Mouse (Mus musculus) stomach, embryonic 15.5 days (tissue): ENCODE results near the gene Kif16b. TPM values are rescaled to one million over a fixed set of nuclear protein-coding genes. Genes with fewer than 3 reads are reported as not detected.

Experiments used
- ATAC-seq: fragments of 200-750 bp; cut with Nextera tagmentation; 2 replicates; pipeline ENCODE4 v1.8.0; 2017; ENCODE audit warnings: low read depth, moderate number of reproducible peaks, moderate TSS enrichment; ENCODE audit not compliant: insufficient read depth, low FRiP score
- H3K27ac ChIP-seq: fragments of 300-500 bp; sonication (generic); 2 replicates; pipeline ENCODE4 v1.5.1; 2015; ENCODE audit warnings: mild to moderate bottlenecking, inconsistent platforms
- H3K27me3 ChIP-seq: fragments of 300-500 bp; sonication (generic); replicated peaks from 2 replicates; pipeline ENCODE4 v1.6.1; 2015; ENCODE audit warnings: inconsistent platforms
- H3K36me3 ChIP-seq: fragments of 300-500 bp; sonication (generic); 2 replicates; pipeline ENCODE4 v1.6.1; 2015; ENCODE audit warnings: inconsistent platforms
- H3K4me1 ChIP-seq: fragments of 300-500 bp; sonication (generic); 2 replicates; pipeline ENCODE4 v1.6.1; 2015; ENCODE audit warnings: inconsistent platforms
- H3K4me2 ChIP-seq: fragments of 300-500 bp; sonication (generic); 2 replicates; pipeline ENCODE4 v1.6.1; 2015; ENCODE audit warnings: mild to moderate bottlenecking, inconsistent platforms
- H3K4me3 ChIP-seq: fragments of 300-500 bp; sonication (generic); replicated peaks from 2 replicates; pipeline ENCODE4 v1.5.1; 2015; ENCODE audit warnings: inconsistent platforms
- H3K9ac ChIP-seq: fragments of 300-500 bp; sonication (generic); 2 replicates; pipeline ENCODE4 v1.6.1; 2015; ENCODE audit warnings: inconsistent platforms
- H3K9me3 ChIP-seq: fragments of 300-500 bp; sonication (generic); 2 replicates; pipeline ENCODE4 v1.6.1; 2016; ENCODE audit warnings: inconsistent platforms
- WGBS: fragments of 180-500 bp; shearing (Covaris S2); methylation state at CpG from one replicate; pipeline ENCODE4 v1.1.7; 2015; 5-methylcytosine and 5-hydroxymethylcytosine counted together
- polyA plus RNA-seq: library from polyadenylated mRNA; unstranded; fragments of >200 nt; fragmentation: Nextera tagmentation; extraction: Ambion mirVana; gene quantifications from 2 replicates; pipeline ENCODE4 v1.2.1, GENCODE M21; 2015

Gene Kif16b
- polyA plus RNA-seq, 1 experiment from 2014 or later = 12.5 TPM

- Histone ChIP-seq H3K4me2 (no peak overlapping the region), H3K9ac (no peak overlapping the region), H3K4me3 (no peak overlapping the region), H3K27ac (no peak overlapping the region), H3K9me3 (no peaks in the 10 kb centered on the region), H3K4me1 (no peaks in the 10 kb centered on the region), H3K36me3 (no peaks in the 10 kb centered on the region), H3K27me3 (no peaks in the 10 kb centered on the region)
- no peak for ATAC-seq
- 91% methylated on average over 4 of the region's 4 CpGs for WGBS
These were observed 213.3 kb downstream of the Kif16b start for GRCm38 (mm10) chr2:142687936-142688514.

DNA sequence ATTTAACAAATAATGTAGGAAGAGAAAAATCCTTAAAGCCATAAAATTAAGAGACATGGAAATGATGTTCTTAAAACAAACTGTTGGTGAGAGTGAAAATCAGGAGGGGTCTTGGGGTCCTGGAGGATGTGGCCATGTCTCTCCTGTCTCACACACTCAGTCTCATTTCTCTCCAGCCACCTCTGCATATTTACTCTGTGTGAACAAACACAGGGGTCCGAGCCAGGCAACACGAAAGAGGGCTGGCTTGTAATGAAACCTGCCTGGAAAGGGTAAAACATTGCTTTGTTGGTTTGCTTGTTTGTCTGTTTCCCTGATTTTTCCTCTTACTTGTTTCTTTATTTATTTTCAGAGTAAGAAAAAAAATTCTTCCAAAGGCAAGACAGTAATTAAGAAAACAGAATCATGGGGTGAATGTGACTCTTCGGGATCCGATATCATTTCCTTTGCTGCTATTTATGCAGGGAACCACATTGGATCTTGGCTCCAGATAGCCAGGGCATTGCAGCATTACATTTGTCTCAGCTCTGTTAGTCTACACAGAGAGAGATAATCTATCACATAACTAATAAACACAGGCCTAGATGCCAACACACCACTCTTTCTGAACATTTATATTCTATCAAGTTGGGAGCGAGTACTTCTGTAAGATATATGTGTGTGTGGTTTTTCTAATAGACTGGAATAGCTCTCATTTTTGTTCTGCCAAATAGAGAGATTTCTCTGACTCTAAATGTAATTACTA, 218.2 kb downstream of the Kif16b start:
- Histone ChIP-seq H3K4me1 (no peaks in the 10 kb centered on the region), H3K4me2 (no peak overlapping the region), H3K36me3 (no peaks in the 10 kb centered on the region), H3K9ac (no peak overlapping the region), H3K4me3 (no peak overlapping the region), H3K27ac (no peak overlapping the region), H3K27me3 (no peaks in the 10 kb centered on the region), H3K9me3 (no peaks in the 10 kb centered on the region)
- no peak for ATAC-seq
- 71% methylated on average over 5 of the region's 5 CpGs for WGBS

GRCm38 (mm10) chr2:142668426-142668825, 232.9 kb downstream of the Kif16b start:
- no peak for ATAC-seq
- Histone ChIP-seq H3K27ac (no peak overlapping the region), H3K4me3 (no peak overlapping the region), H3K9ac (no peak overlapping the region), H3K4me2 (no peak overlapping the region), H3K27me3 (no peaks in the 10 kb centered on the region), H3K9me3 (no peaks in the 10 kb centered on the region), H3K36me3 (no peaks in the 10 kb centered on the region), H3K4me1 (no peaks in the 10 kb centered on the region)
- WGBS = 77% methylated on average over 3 of the region's 3 CpGs

GRCm38 (mm10) chr2:142651591-142651990, 249.7 kb downstream of the Kif16b start:
- Histone ChIP-seq H3K9ac (no peak overlapping the region), H3K9me3 (no peaks in the 10 kb centered on the region), H3K36me3 (no peaks in the 10 kb centered on the region), H3K27ac (no peak overlapping the region), H3K4me1 (no peaks in the 10 kb centered on the region), H3K4me3 (no peak overlapping the region), H3K4me2 (no peak overlapping the region), H3K27me3 (no peaks in the 10 kb centered on the region)
- WGBS = 60% methylated on average over 7 of the region's 7 CpGs
- no peak for ATAC-seq

GRCm38 (mm10) chr2:142648023-142648453, 253.3 kb downstream of the Kif16b start:
- H3K4me2 ChIP-seq = no peak overlapping the region
- no peaks in the 10 kb centered on the region for H3K9me3 ChIP-seq
- no peaks in the 10 kb centered on the region for H3K4me1 ChIP-seq
- no peak overlapping the region for H3K9ac ChIP-seq
- no peak overlapping the region for H3K4me3 ChIP-seq
- no peak for ATAC-seq
- 91% methylated on average over 8 of the region's 8 CpGs for WGBS
- no peaks in the 10 kb centered on the region for H3K27me3 ChIP-seq
- H3K36me3 ChIP-seq = no peaks in the 10 kb centered on the region
- H3K27ac ChIP-seq = no peak overlapping the region

DNA sequence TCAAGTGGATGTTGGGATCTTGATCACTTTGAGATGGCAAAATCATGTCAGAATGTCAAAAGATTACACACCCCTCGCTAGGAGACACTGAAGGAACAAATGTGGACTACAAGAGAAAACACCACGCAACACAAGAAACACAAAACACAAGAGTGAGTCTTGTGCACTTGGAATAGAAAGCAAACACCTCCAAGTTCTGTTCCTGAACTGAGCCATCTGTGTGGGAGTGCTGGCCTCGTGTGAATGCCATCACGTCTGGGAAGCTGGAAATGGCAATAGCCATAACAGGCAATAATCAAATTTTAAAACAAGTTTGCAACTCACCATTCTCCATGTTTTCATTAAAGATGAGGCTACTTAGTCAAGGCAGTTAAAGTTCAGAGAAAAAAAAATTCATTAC, 254.5 kb downstream of the Kif16b start:
- WGBS = 82% methylated on average over 4 of the region's 4 CpGs
- Histone ChIP-seq H3K4me2 (no peak overlapping the region), H3K36me3 (no peaks in the 10 kb centered on the region), H3K27ac (no peak overlapping the region), H3K4me1 (no peaks in the 10 kb centered on the region), H3K9ac (no peak overlapping the region), H3K4me3 (no peak overlapping the region), H3K27me3 (no peaks in the 10 kb centered on the region), H3K9me3 (no peaks in the 10 kb centered on the region)
- ATAC-seq = no peak

GRCm38 (mm10) chr2:142641766-142642165, 259.6 kb downstream of the Kif16b start:
- H3K9ac ChIP-seq = no peak overlapping the region
- H3K27ac ChIP-seq = no peak overlapping the region
- H3K9me3 ChIP-seq = no peaks in the 10 kb centered on the region
- H3K27me3 ChIP-seq = no peaks in the 10 kb centered on the region
- no peak for ATAC-seq
- no peaks in the 10 kb centered on the region for H3K36me3 ChIP-seq
- no peak overlapping the region for H3K4me2 ChIP-seq
- no peaks in the 10 kb centered on the region for H3K4me1 ChIP-seq
- no peak overlapping the region for H3K4me3 ChIP-seq
- 81% methylated on average over 2 of the region's 2 CpGs for WGBS

- Histone ChIP-seq H3K9me3 (no peaks in the 10 kb centered on the region), H3K4me2 (no peak overlapping the region), H3K27me3 (no peaks in the 10 kb centered on the region), H3K27ac (no peak overlapping the region), H3K4me3 (no peak overlapping the region), H3K36me3 (no peaks in the 10 kb centered on the region), H3K9ac (no peak overlapping the region), H3K4me1 (no peaks in the 10 kb centered on the region)
- no peak for ATAC-seq
- 69% methylated on average over 7 of the region's 7 CpGs for WGBS
These were observed 265.6 kb downstream of the Kif16b start for GRCm38 (mm10) chr2:142635606-142636304.

DNA sequence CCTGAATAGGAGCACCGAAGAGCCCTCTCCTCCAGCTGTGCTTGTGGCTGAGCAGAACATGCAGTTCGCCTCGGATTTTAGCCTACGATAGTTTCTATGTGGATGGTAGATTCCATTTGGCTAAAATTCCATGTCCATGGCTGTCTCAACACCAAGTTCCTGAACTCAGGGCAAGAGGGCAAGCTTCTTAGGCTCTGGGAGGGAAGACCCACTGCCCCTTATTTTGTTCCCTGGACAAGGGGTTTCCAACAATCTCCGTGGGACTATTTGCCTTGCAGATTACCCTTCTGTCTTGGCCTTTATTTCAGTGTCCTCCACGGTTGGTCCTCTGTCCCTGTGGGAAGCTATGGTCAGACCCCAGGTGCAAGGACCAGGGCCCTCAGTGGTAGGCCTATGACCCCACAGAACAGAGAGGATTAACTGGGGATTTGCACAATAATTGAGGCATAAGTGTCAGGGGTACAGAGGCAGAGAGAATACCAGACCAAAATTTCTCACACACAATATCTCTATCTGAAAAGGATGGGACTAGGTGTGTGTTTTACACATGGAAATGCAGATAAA, 267.3 kb downstream of the Kif16b start:
- Histone ChIP-seq H3K4me3 (no peak overlapping the region), H3K36me3 (no peaks in the 10 kb centered on the region), H3K4me1 (no peaks in the 10 kb centered on the region), H3K9me3 (no peaks in the 10 kb centered on the region), H3K9ac (no peak overlapping the region), H3K27me3 (no peaks in the 10 kb centered on the region), H3K27ac (no peak overlapping the region), H3K4me2 (no peak overlapping the region)
- WGBS = 75% methylated on average over 6 of the region's 6 CpGs
- ATAC-seq = no peak

GRCm38 (mm10) chr2:142629523-142630312, 271.6 kb downstream of the Kif16b start:
- Histone ChIP-seq H3K4me2 (no peak overlapping the region), H3K4me1 (no peaks in the 10 kb centered on the region), H3K9ac (no peak overlapping the region), H3K27me3 (no peaks in the 10 kb centered on the region), H3K36me3 (no peaks in the 10 kb centered on the region), H3K9me3 (no peaks in the 10 kb centered on the region), H3K4me3 (no peak overlapping the region), H3K27ac (no peak overlapping the region)
- ATAC-seq = no peak; the same call in 1 of the 2 replicates
- WGBS = 78% methylated on average over 2 of the region's 2 CpGs

DNA sequence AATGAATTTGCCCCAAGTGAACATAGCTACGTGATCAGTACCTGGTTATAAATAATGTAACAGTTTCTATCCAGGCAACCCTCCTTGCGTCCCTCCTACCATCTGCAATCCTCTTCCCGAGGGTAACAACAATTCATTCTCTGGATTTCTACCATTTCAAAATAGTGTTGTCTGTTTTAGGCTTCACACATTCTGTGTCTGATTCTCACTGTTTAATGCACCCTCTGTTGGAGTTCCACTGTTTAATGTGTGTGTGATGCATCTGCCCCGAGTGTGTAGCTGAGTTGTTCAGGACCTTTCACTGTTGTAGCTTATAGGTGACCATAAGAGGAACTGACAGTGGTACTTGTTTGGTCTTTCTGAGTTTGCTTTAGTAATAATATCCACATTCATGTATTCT, 275.6 kb downstream of the Kif16b start:
- Histone ChIP-seq H3K36me3 (no peaks in the 10 kb centered on the region), H3K9ac (no peak overlapping the region), H3K4me2 (no peak overlapping the region), H3K4me1 (no peaks in the 10 kb centered on the region), H3K27me3 (no peaks in the 10 kb centered on the region), H3K27ac (no peak overlapping the region), H3K4me3 (no peak overlapping the region), H3K9me3 (no peaks in the 10 kb centered on the region)
- 88% methylated on average over 4 of the region's 4 CpGs for WGBS
- ATAC-seq = no peak
